In the genomic region with DNA sequence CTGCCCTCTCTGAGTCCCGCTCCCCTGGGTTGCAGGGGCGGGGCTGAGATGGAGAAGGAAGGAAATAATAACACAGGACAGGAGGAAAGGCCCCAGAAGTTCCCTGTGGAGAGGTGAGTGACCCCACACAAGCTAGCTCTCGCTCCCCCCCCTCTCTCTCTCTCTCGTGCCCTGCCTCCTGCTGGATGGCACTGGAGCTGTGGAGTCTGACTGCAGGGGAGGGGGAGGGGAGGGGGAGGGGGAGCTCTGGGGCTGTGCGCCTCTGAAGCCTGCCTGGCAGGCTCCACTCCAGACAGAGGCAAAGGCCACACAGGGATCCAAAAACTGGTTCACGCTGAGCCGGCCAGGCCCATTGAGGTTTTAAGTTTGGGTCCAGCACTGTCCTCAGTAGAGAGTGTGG, we compare ENCODE assay signal across 10 mouse cellular contexts.
DNase-seq lines count a peak whose midpoint lies in the region; ATAC-seq and TF ChIP-seq lines count a peak whose summit lies in the region.
"Had no signal": no experiment of that assay in that cellular context is flagged by ENCODE, and none has a peak within 500 bp of the region (broad histone marks: within the 10 kb centered on the region; RNA-seq: fewer than 3 reads in every experiment).

No protein-coding gene starts in this region.

- peak; percentile 16; the same call in 1 of the 2 replicates for ATAC-seq in lung, embryonic 14.5 days (ENCODE audit: insufficient read depth)
- no peak for ATAC-seq in embryonic facial prominence, embryonic 14.5 days (ENCODE audit: low read depth)
- ATAC-seq in neural tube, embryonic 11.5 days (ENCODE audit: insufficient read depth, low FRiP score, low TSS enrichment), result no peak

- no peaks in the 10 kb centered on the region for H3K9me3 ChIP-seq in lung, embryonic 14.5 days (ENCODE audit: low read depth, low read length)
- no peaks in the 10 kb centered on the region for H3K9me3 ChIP-seq in embryonic facial prominence, embryonic 14.5 days (ENCODE audit: control insufficient read depth, low read length)
- no peaks in the 10 kb centered on the region for H3K9me3 ChIP-seq in neural tube, embryonic 11.5 days (ENCODE audit: control insufficient read depth, low read length)

- no peaks in the 10 kb centered on the region for H3K36me3 ChIP-seq in lung, embryonic 14.5 days (ENCODE audit: insufficient read depth)
- H3K36me3 ChIP-seq in embryonic facial prominence, embryonic 14.5 days (ENCODE audit: control insufficient read depth, insufficient read depth, low read length), result no peaks in the 10 kb centered on the region
- H3K36me3 ChIP-seq in neural tube, embryonic 11.5 days (ENCODE audit: control insufficient read depth, insufficient read depth, low read length), result no peaks in the 10 kb centered on the region

- WGBS in lung, embryonic 14.5 days, result 23% methylated on average over 7 of the region's 7 CpGs
- WGBS in embryonic facial prominence, embryonic 14.5 days, result 19% methylated on average over 3 of the region's 7 CpGs
- 17% methylated on average over 6 of the region's 7 CpGs for WGBS in neural tube, embryonic 11.5 days

- peak; percentile 31; the same call in 1 of the 2 replicates for TF ChIP-seq CTCF in lung, embryonic 14.5 days (IDR thresholded peaks at IDR 0.05; ENCODE audit: low read depth)

- peaks cover 2% of the 10 kb centered on the region; the same call in 1 of the 2 replicates for H3K27me3 ChIP-seq in lung, embryonic 14.5 days (ENCODE audit: insufficient read depth, low read length)
- H3K27me3 ChIP-seq in embryonic facial prominence, embryonic 14.5 days (replicated peaks; ENCODE audit: control insufficient read depth, insufficient read depth, low read length), result no peaks in the 10 kb centered on the region
- H3K27me3 ChIP-seq in neural tube, embryonic 11.5 days (ENCODE audit: control insufficient read depth, insufficient read depth, low read length), result no peaks in the 10 kb centered on the region

- H3K4me1 ChIP-seq in lung, embryonic 14.5 days (ENCODE audit: insufficient read depth), result peaks cover 7% of the 10 kb centered on the region; the same call in 1 of the 2 replicates
- H3K4me1 ChIP-seq in embryonic facial prominence, embryonic 14.5 days (ENCODE audit: control insufficient read depth, insufficient read depth, low read length), result peaks cover 18% of the 10 kb centered on the region
- H3K4me1 ChIP-seq in neural tube, embryonic 11.5 days (ENCODE audit: control insufficient read depth, insufficient read depth, low read length), result peaks cover 24% of the 10 kb centered on the region

- H3K9ac ChIP-seq in lung, embryonic 14.5 days, result no peak overlapping the region
- no peak overlapping the region for H3K9ac ChIP-seq in embryonic facial prominence, embryonic 14.5 days (ENCODE audit: low read depth, low read length)
- H3K9ac ChIP-seq in neural tube, embryonic 11.5 days (ENCODE audit: low read length), result no peak overlapping the region

- peak overlapping the region; percentile 5; the same call in 1 of the 2 replicates for H3K27ac ChIP-seq in lung, embryonic 14.5 days (ENCODE audit: low read depth)
- no peak overlapping the region for H3K27ac ChIP-seq in embryonic facial prominence, embryonic 14.5 days (replicated peaks; ENCODE audit: low read depth, low read length)
- peak overlapping the region; percentile 11; the same call in 1 of the 2 replicates for H3K27ac ChIP-seq in neural tube, embryonic 11.5 days (ENCODE audit: low read depth, low read length)

- no peak overlapping the region for H3K4me3 ChIP-seq in lung, embryonic 14.5 days (ENCODE audit: low read depth, low read length)
- H3K4me3 ChIP-seq in embryonic facial prominence, embryonic 14.5 days (ENCODE audit: low read depth, low read length), result no peak overlapping the region
- H3K4me3 ChIP-seq in neural tube, embryonic 11.5 days (ENCODE audit: low read depth, low read length), result no peak overlapping the region
- H3K4me3 ChIP-seq: erythroblast, embryonic 14.5 days had no signal

- 0 out of 2 replicates have a peak overlapping the region, but pooled peaks have one; percentile 4 for H3K4me2 ChIP-seq in lung, embryonic 14.5 days
- H3K4me2 ChIP-seq in embryonic facial prominence, embryonic 14.5 days (ENCODE audit: low read depth, low read length), result no peak overlapping the region
- no peak overlapping the region for H3K4me2 ChIP-seq in neural tube, embryonic 11.5 days (ENCODE audit: low read depth)

- DNase-seq in adrenal gland, postnatal 14 days, result peak; percentile 47
- no peak for DNase-seq in adrenal gland, postnatal 10 days
- no peak for DNase-seq in lung, embryonic 14.5 days
- no peak for DNase-seq in lung, postnatal 36 days
- peak; percentile 39 for DNase-seq in embryonic facial prominence, embryonic 14.5 days (ENCODE audit: low spot score)
- no peak for DNase-seq in neural tube, embryonic 11.5 days (ENCODE audit: low spot score)
- no peak for DNase-seq in kidney, postnatal 25 days
- no peak for DNase-seq in urinary bladder, adult 2 months (ENCODE audit: low spot score)
- DNase-seq: lung, adult 2 months had no signal

Comparison
In these comparisons a context has a peak if more than half of its experiments do, and no peak if none do; other contexts are left out.
1. DNase-seq: peak in adrenal gland, postnatal 14 days (single experiment) and embryonic facial prominence, embryonic 14.5 days (single experiment); none in adrenal gland, postnatal 10 days (single experiment), lung, embryonic 14.5 days (single experiment), lung, postnatal 36 days (single experiment), neural tube, embryonic 11.5 days (single experiment), kidney, postnatal 25 days (0 of 2) and urinary bladder, adult 2 months (single experiment).